ENCODE assay signal across 22 mouse cellular contexts in the genomic region with DNA sequence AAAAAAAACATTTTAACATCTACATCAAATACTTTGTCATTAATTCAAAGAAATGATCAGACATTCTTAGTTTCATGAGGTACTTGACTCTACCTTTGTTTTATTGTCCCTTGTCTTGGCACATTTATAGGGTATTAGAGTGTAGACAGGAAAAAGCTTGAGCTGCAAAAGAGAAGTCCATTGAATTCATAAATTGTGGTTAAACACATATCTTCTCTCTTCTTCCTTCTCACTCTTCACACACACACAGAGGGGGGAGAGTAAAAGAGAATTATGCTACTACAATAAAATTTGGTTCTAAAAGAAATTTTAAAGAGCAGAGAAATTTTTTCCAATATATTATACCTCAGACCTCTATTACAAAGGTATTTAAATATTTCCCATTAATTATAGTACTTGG.
DNase-seq lines count a peak whose midpoint lies in the region; ATAC-seq and TF ChIP-seq lines count a peak whose summit lies in the region.
"Had no signal": no experiment of that assay in that cellular context is flagged by ENCODE, and none has a peak within 500 bp of the region (broad histone marks: within the 10 kb centered on the region; RNA-seq: fewer than 3 reads in every experiment).

No protein-coding gene starts in this region.

- no peak for DNase-seq in kidney, postnatal 10 days
- DNase-seq in kidney, adult 2 months: no peak
- no peak for DNase-seq in left cerebral cortex, adult 2 months (ENCODE audit: extremely low spot score in 1 of 2, low spot score in 2 of 2)
- DNase-seq in left cerebral cortex, postnatal 14 days (ENCODE audit: low spot score in 2 of 2): no peak
- DNase-seq: adrenal gland, adult 2 months; adrenal gland, postnatal 10 days; adrenal gland, postnatal 25 days; cerebellum, adult 11 months; cerebellum, adult 18-20 months; cerebellum, adult 8-10 months; cerebellum, adult 9-11 months; cerebellum, postnatal 14 days; cerebellum, postnatal 36 days; embryo, embryonic 11 days had no signal

- no peaks in the 10 kb centered on the region for H3K4me1 ChIP-seq in kidney, embryonic 14.5 days (ENCODE audit: control insufficient read depth, insufficient read depth, low read length)
- no peaks in the 10 kb centered on the region for H3K4me1 ChIP-seq in kidney, embryonic 16.5 days (ENCODE audit: insufficient read depth, low read length)
- H3K4me1 ChIP-seq in kidney, adult 2 months (ENCODE audit: control insufficient read depth, insufficient read depth, low read length): no peaks in the 10 kb centered on the region
- H3K4me1 ChIP-seq: embryonic facial prominence, embryonic 13.5 days; embryonic facial prominence, embryonic 15.5 days; forebrain, embryonic 10.5 days; forebrain, embryonic 12.5 days had no signal

- no peaks in the 10 kb centered on the region for H3K36me3 ChIP-seq in kidney, embryonic 14.5 days (ENCODE audit: control insufficient read depth, insufficient read depth, low read length)
- H3K36me3 ChIP-seq in kidney, embryonic 16.5 days (ENCODE audit: insufficient read depth, low read length): no peaks in the 10 kb centered on the region
- no peaks in the 10 kb centered on the region for H3K36me3 ChIP-seq in kidney, adult 2 months (ENCODE audit: control insufficient read depth, insufficient read depth, low read length)
- H3K36me3 ChIP-seq: embryonic facial prominence, embryonic 13.5 days; embryonic facial prominence, embryonic 15.5 days; forebrain, embryonic 10.5 days; forebrain, embryonic 12.5 days had no signal

- TF ChIP-seq CTCF in kidney, adult 2 months (conservative IDR thresholded peaks at IDR 0.05; ENCODE audit: insufficient read depth, insufficient read length, low read depth, low read length): no peak
- TF ChIP-seq CTCF in left cerebral cortex, adult 2 months (IDR thresholded peaks at IDR 0.05): no peak

- H3K27ac ChIP-seq in kidney, embryonic 14.5 days (ENCODE audit: low read depth, low read length): no peak overlapping the region
- no peak overlapping the region for H3K27ac ChIP-seq in kidney, embryonic 16.5 days (ENCODE audit: low read length)
- no peak overlapping the region for H3K27ac ChIP-seq in kidney, adult 2 months (ENCODE audit: insufficient read depth, low read depth, low read length)
- H3K27ac ChIP-seq in left cerebral cortex, adult 2 months: peak overlapping the region; percentile 54; the same call in 1 of the 2 replicates
- H3K27ac ChIP-seq: embryonic facial prominence, embryonic 13.5 days; embryonic facial prominence, embryonic 15.5 days; forebrain, embryonic 10.5 days; forebrain, embryonic 12.5 days had no signal

- no peak overlapping the region for H3K9ac ChIP-seq in kidney, embryonic 14.5 days (ENCODE audit: low read depth, low read length)
- H3K9ac ChIP-seq in kidney, embryonic 16.5 days (replicated peaks; ENCODE audit: low read length): no peak overlapping the region
- H3K9ac ChIP-seq: embryonic facial prominence, embryonic 13.5 days; embryonic facial prominence, embryonic 15.5 days; forebrain, embryonic 12.5 days had no signal

- H3K9me3 ChIP-seq in kidney, embryonic 14.5 days (ENCODE audit: control insufficient read depth, low read length): no peaks in the 10 kb centered on the region
- no peaks in the 10 kb centered on the region for H3K9me3 ChIP-seq in kidney, embryonic 16.5 days (ENCODE audit: low read length)
- H3K9me3 ChIP-seq: embryonic facial prominence, embryonic 13.5 days; embryonic facial prominence, embryonic 15.5 days; forebrain, embryonic 10.5 days; forebrain, embryonic 12.5 days had no signal

- TF ChIP-seq POLR2A in kidney, adult 2 months (IDR thresholded peaks at IDR 0.05; ENCODE audit: low read depth, low read length): no peak

- no peak overlapping the region for H3K4me3 ChIP-seq in kidney, embryonic 14.5 days (ENCODE audit: low read length)
- H3K4me3 ChIP-seq in kidney, embryonic 16.5 days (ENCODE audit: low read length): no peak overlapping the region
- no peak overlapping the region for H3K4me3 ChIP-seq in kidney, adult 2 months (ENCODE audit: insufficient read depth, low read depth, low read length)
- no peak overlapping the region for H3K4me3 ChIP-seq in left cerebral cortex, adult 2 months
- H3K4me3 ChIP-seq: embryonic facial prominence, embryonic 13.5 days; embryonic facial prominence, embryonic 15.5 days; erythroblast, embryonic 14.5 days; forebrain, embryonic 10.5 days; forebrain, embryonic 12.5 days had no signal

- H3K4me2 ChIP-seq in kidney, embryonic 14.5 days (replicated peaks; ENCODE audit: low read depth, low read length): no peak overlapping the region
- no peak overlapping the region for H3K4me2 ChIP-seq in kidney, embryonic 16.5 days (replicated peaks; ENCODE audit: low read depth, low read length)
- H3K4me2 ChIP-seq: embryonic facial prominence, embryonic 13.5 days; embryonic facial prominence, embryonic 15.5 days; forebrain, embryonic 12.5 days had no signal

- ATAC-seq in kidney, embryonic 14.5 days (ENCODE audit: low FRiP score, low TSS enrichment): peak; percentile 69; the same call in 1 of the 2 replicates
- peak; percentile 39; the same call in 1 of the 2 replicates for ATAC-seq in kidney, embryonic 16.5 days (ENCODE audit: low FRiP score, low TSS enrichment)
- ATAC-seq: forebrain, embryonic 14.5 days had no signal

- no peaks in the 10 kb centered on the region for H3K27me3 ChIP-seq in kidney, embryonic 14.5 days (ENCODE audit: control insufficient read depth, insufficient read depth, low read length)
- H3K27me3 ChIP-seq in kidney, embryonic 16.5 days (ENCODE audit: insufficient read depth, low read length): no peaks in the 10 kb centered on the region
- H3K27me3 ChIP-seq in kidney, adult 2 months (replicated peaks; ENCODE audit: control insufficient read depth, insufficient read depth, low read length): no peaks in the 10 kb centered on the region
- H3K27me3 ChIP-seq: embryonic facial prominence, embryonic 13.5 days; embryonic facial prominence, embryonic 15.5 days; forebrain, embryonic 12.5 days had no signal

- intact Hi-C loops in left cerebral cortex, adult 2 months (cut with DNase I): no loop called here
- intact Hi-C loops in left cerebral cortex, postnatal 14 days (cut with DNase I): no loop called here
